Mouse (Mus musculus): ENCODE data around the gene Gnb2. TPM values are rescaled to one million over a fixed set of nuclear protein-coding genes. Genes with fewer than 3 reads are reported as not detected.
A peak's percentile ranks its signal among the peaks of the same experiment; 100 is the strongest.

Gene Gnb2
- 427 and 433 TPM in 2 replicates for polyA plus RNA-seq (2014; fragmentation: Nextera tagmentation; extraction: Ambion mirVana)

GRCm38 (mm10) chr5:137533117-137533827 lies at the start of gene Gnb2, which contains the start of gene Epo:
TSS of gene Gnb2 (minus strand) at chr5:137533510.
TSS of gene Epo (minus strand) at chr5:137533242.
- under 1% methylated on average over 40 of the region's 40 CpGs for WGBS
- no peaks in the 10 kb centered on the region for H3K27me3 ChIP-seq (ENCODE audit: control insufficient read depth, insufficient read depth, low read length)
- H3K36me3 ChIP-seq (ENCODE audit: control insufficient read depth, insufficient read depth, low read length): peaks cover 20% of the 10 kb centered on the region
- H3K9ac ChIP-seq (ENCODE audit: low read depth, low read length): peak within 1 kb of the TSS; percentile 88
- H3K4me1 ChIP-seq (ENCODE audit: control insufficient read depth, insufficient read depth, low read length): peaks cover 16% of the 10 kb centered on the region
- ATAC-seq (ENCODE audit: low FRiP score, low TSS enrichment): peak; percentile 78
- no peaks in the 10 kb centered on the region for H3K9me3 ChIP-seq (ENCODE audit: control insufficient read depth, low read length)
- peak within 1 kb of the TSS; percentile 98 for H3K4me2 ChIP-seq (replicated peaks; ENCODE audit: low read depth, low read length)
- H3K27ac ChIP-seq (ENCODE audit: low read depth, low read length): peak within 1 kb of the TSS; percentile 81
- peak within 1 kb of the TSS; percentile 91 for H3K4me3 ChIP-seq (ENCODE audit: low read length)

- no peak overlapping the region for H3K4me2 ChIP-seq (replicated peaks; ENCODE audit: low read depth, low read length)
- no peaks in the 10 kb centered on the region for H3K36me3 ChIP-seq (ENCODE audit: control insufficient read depth, insufficient read depth, low read length)
- no peak overlapping the region for H3K4me3 ChIP-seq (ENCODE audit: low read length)
- no peak overlapping the region for H3K27ac ChIP-seq (ENCODE audit: low read depth, low read length)
- WGBS: 42% methylated on average over 8 of the region's 8 CpGs
- H3K9ac ChIP-seq (ENCODE audit: low read depth, low read length): no peak overlapping the region
- H3K27me3 ChIP-seq (ENCODE audit: control insufficient read depth, insufficient read depth, low read length): peaks cover 8% of the 10 kb centered on the region
- ATAC-seq (ENCODE audit: low FRiP score, low TSS enrichment): no peak
- H3K4me1 ChIP-seq (ENCODE audit: control insufficient read depth, insufficient read depth, low read length): 0 out of 2 replicates have a peak, but pooled peaks cover 4% of the 10 kb centered on the region
- no peaks in the 10 kb centered on the region for H3K9me3 ChIP-seq (ENCODE audit: control insufficient read depth, low read length)
Measured at GRCm38 (mm10) chr5:137582702-137583101, 49.4 kb upstream of the Gnb2 start.

GRCm38 (mm10) chr5:137580246-137580645 lies 46.9 kb upstream of the Gnb2 start:
- 0 out of 2 replicates have a peak, but pooled peaks cover 4% of the 10 kb centered on the region for H3K4me1 ChIP-seq (ENCODE audit: control insufficient read depth, insufficient read depth, low read length)
- H3K4me3 ChIP-seq (ENCODE audit: low read length): no peak overlapping the region
- peaks cover 8% of the 10 kb centered on the region for H3K27me3 ChIP-seq (ENCODE audit: control insufficient read depth, insufficient read depth, low read length)
- H3K9me3 ChIP-seq (ENCODE audit: control insufficient read depth, low read length): no peaks in the 10 kb centered on the region
- H3K36me3 ChIP-seq (ENCODE audit: control insufficient read depth, insufficient read depth, low read length): no peaks in the 10 kb centered on the region
- no peak overlapping the region for H3K9ac ChIP-seq (ENCODE audit: low read depth, low read length)
- WGBS: 79% methylated on average over 6 of the region's 6 CpGs
- H3K4me2 ChIP-seq (replicated peaks; ENCODE audit: low read depth, low read length): no peak overlapping the region
- ATAC-seq (ENCODE audit: low FRiP score, low TSS enrichment): no peak
- H3K27ac ChIP-seq (ENCODE audit: low read depth, low read length): no peak overlapping the region

- Histone ChIP-seq H3K27ac (ENCODE audit: low read depth, low read length) (no peak overlapping the region), H3K36me3 (ENCODE audit: control insufficient read depth, insufficient read depth, low read length) (no peaks in the 10 kb centered on the region), H3K9ac (ENCODE audit: low read depth, low read length) (peak overlapping the region; percentile 47), H3K4me3 (ENCODE audit: low read length) (peak overlapping the region; percentile 28; the same call in 1 of the 2 replicates), H3K4me1 (ENCODE audit: control insufficient read depth, insufficient read depth, low read length) (no peaks in the 10 kb centered on the region), H3K4me2 (replicated peaks; ENCODE audit: low read depth, low read length) (peak overlapping the region; percentile 51), H3K9me3 (ENCODE audit: control insufficient read depth, low read length) (peaks cover 2% of the 10 kb centered on the region; the same call in 1 of the 2 replicates), H3K27me3 (ENCODE audit: control insufficient read depth, insufficient read depth, low read length) (peaks cover 3% of the 10 kb centered on the region; the same call in 1 of the 2 replicates)
- peak; percentile 74 for ATAC-seq (ENCODE audit: low FRiP score, low TSS enrichment)
- 6% methylated on average over 27 of the region's 27 CpGs for WGBS
Measured at GRCm38 (mm10) chr5:137574470-137574901, 41.2 kb upstream of the Gnb2 start.

GRCm38 (mm10) chr5:137570691-137571586 lies 37.6 kb upstream of the Gnb2 start:
- no peaks in the 10 kb centered on the region for H3K4me1 ChIP-seq (ENCODE audit: control insufficient read depth, insufficient read depth, low read length)
- no peak overlapping the region for H3K4me3 ChIP-seq (ENCODE audit: low read length)
- peaks cover 3% of the 10 kb centered on the region; the same call in 1 of the 2 replicates for H3K27me3 ChIP-seq (ENCODE audit: control insufficient read depth, insufficient read depth, low read length)
- H3K9me3 ChIP-seq (ENCODE audit: control insufficient read depth, low read length): peaks cover 2% of the 10 kb centered on the region; the same call in 1 of the 2 replicates
- H3K27ac ChIP-seq (ENCODE audit: low read depth, low read length): no peak overlapping the region
- ATAC-seq (ENCODE audit: low FRiP score, low TSS enrichment): no peak
- WGBS: 77% methylated on average over 17 of the region's 17 CpGs
- H3K4me2 ChIP-seq (replicated peaks; ENCODE audit: low read depth, low read length): no peak overlapping the region
- H3K9ac ChIP-seq (ENCODE audit: low read depth, low read length): no peak overlapping the region
- no peaks in the 10 kb centered on the region for H3K36me3 ChIP-seq (ENCODE audit: control insufficient read depth, insufficient read depth, low read length)

GRCm38 (mm10) chr5:137570181-137570580 lies 36.9 kb upstream of the Gnb2 start:
- Histone ChIP-seq H3K9me3 (ENCODE audit: control insufficient read depth, low read length) (peaks cover 2% of the 10 kb centered on the region; the same call in 1 of the 2 replicates), H3K36me3 (ENCODE audit: control insufficient read depth, insufficient read depth, low read length) (no peaks in the 10 kb centered on the region), H3K4me1 (ENCODE audit: control insufficient read depth, insufficient read depth, low read length) (no peaks in the 10 kb centered on the region), H3K9ac (ENCODE audit: low read depth, low read length) (no peak overlapping the region), H3K27me3 (ENCODE audit: control insufficient read depth, insufficient read depth, low read length) (peaks cover 3% of the 10 kb centered on the region; the same call in 1 of the 2 replicates), H3K27ac (ENCODE audit: low read depth, low read length) (no peak overlapping the region), H3K4me2 (replicated peaks; ENCODE audit: low read depth, low read length) (no peak overlapping the region), H3K4me3 (ENCODE audit: low read length) (no peak overlapping the region)
- ATAC-seq (ENCODE audit: low FRiP score, low TSS enrichment): no peak
- WGBS: 49% methylated on average over 7 of the region's 7 CpGs

- Histone ChIP-seq H3K36me3 (ENCODE audit: control insufficient read depth, insufficient read depth, low read length) (no peaks in the 10 kb centered on the region), H3K4me3 (ENCODE audit: low read length) (no peak within 1 kb of the TSS), H3K27ac (ENCODE audit: low read depth, low read length) (no peak within 1 kb of the TSS), H3K4me2 (replicated peaks; ENCODE audit: low read depth, low read length) (no peak within 1 kb of the TSS), H3K9me3 (ENCODE audit: control insufficient read depth, low read length) (no peaks in the 10 kb centered on the region), H3K9ac (ENCODE audit: low read depth, low read length) (no peak within 1 kb of the TSS), H3K4me1 (ENCODE audit: control insufficient read depth, insufficient read depth, low read length) (no peaks in the 10 kb centered on the region), H3K27me3 (ENCODE audit: control insufficient read depth, insufficient read depth, low read length) (peaks cover 3% of the 10 kb centered on the region; the same call in 1 of the 2 replicates)
- WGBS: 30% methylated on average over 9 of the region's 9 CpGs
- ATAC-seq (ENCODE audit: low FRiP score, low TSS enrichment): no peak
Measured at GRCm38 (mm10) chr5:137569665-137570064, 36.4 kb upstream of the Gnb2 start, which contains the start of gene Tfr2. TSS of gene Tfr2 (plus strand) at chr5:137569840.

GRCm38 (mm10) chr5:137569031-137569430 lies 35.7 kb upstream of the Gnb2 start:
- Histone ChIP-seq H3K9ac (ENCODE audit: low read depth, low read length) (no peak overlapping the region), H3K4me2 (replicated peaks; ENCODE audit: low read depth, low read length) (no peak overlapping the region), H3K4me3 (ENCODE audit: low read length) (no peak overlapping the region), H3K4me1 (ENCODE audit: control insufficient read depth, insufficient read depth, low read length) (no peaks in the 10 kb centered on the region), H3K36me3 (ENCODE audit: control insufficient read depth, insufficient read depth, low read length) (no peaks in the 10 kb centered on the region), H3K27me3 (ENCODE audit: control insufficient read depth, insufficient read depth, low read length) (no peaks in the 10 kb centered on the region; the same call in 1 of the 2 replicates), H3K27ac (ENCODE audit: low read depth, low read length) (no peak overlapping the region), H3K9me3 (ENCODE audit: control insufficient read depth, low read length) (no peaks in the 10 kb centered on the region)
- ATAC-seq (ENCODE audit: low FRiP score, low TSS enrichment): no peak; the same call in 1 of the 2 replicates
- 68% methylated on average over 12 of the region's 12 CpGs for WGBS
